Mouse (Mus musculus): ENCODE measurements around the gene Smtn. TPM values are rescaled to one million over a fixed set of nuclear protein-coding genes. Genes with fewer than 3 reads are reported as not detected.

Smtn gene
- total RNA-seq, 1 experiment: 17.3 TPM

DNA sequence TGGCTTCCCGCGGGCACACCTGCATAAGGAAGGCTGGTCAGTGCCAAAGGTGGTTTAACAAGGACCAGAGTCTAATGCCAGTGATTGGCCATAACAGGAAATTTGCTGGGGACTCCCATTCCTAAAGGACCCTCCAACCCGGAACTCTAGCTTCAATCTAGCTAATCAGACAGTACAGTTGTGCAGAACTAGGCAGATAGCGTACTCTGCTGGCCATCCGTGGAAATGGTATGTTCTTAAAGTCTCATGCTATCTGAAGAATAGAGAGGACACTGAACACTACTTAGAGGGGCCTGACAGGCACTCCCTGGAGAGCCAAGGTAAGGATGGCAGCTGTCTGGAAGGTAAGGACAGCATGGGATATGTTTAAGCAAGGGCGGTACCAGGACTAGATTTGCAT is 8.8 kb downstream of the Smtn start:
- Histone ChIP-seq H3K27ac (ENCODE audit: insufficient read depth, low read depth, low read length, poor library complexity, severe bottlenecking) (no peak overlapping the region), H3K9ac (ENCODE audit: insufficient read depth, low read depth, low read length, poor library complexity, severe bottlenecking) (no peak overlapping the region), H3K36me3 (ENCODE audit: control insufficient read depth, insufficient read depth, low read length, poor library complexity, severe bottlenecking) (peaks cover 42% of the 10 kb centered on the region), H3K9me3 (ENCODE audit: control insufficient read depth, insufficient read depth, low read depth, low read length) (no peaks in the 10 kb centered on the region), H3K4me3 (ENCODE audit: insufficient read depth in 1 of 2, low read depth in 1 of 2, low read length in 2 of 2, poor library complexity in 1 of 2, severe bottlenecking in 1 of 2) (no peak overlapping the region), H3K4me1 (ENCODE audit: control insufficient read depth in 2 of 2, insufficient read depth in 2 of 2, low read length in 2 of 2, poor library complexity in 1 of 2) (peaks cover 2 to 7% of the 10 kb centered on the region in 2 experiments; a peak in 1 of 4 replicates)
- no peak for TF ChIP-seq MAFK (IDR thresholded peaks at IDR 0.05; ENCODE audit: insufficient read depth, low read depth, low read length)
- no peak for TF ChIP-seq ZNF384 (IDR thresholded peaks at IDR 0.05; ENCODE audit: low read depth, low read length)
- TF ChIP-seq ZC3H11A (IDR thresholded peaks at IDR 0.05; ENCODE audit: borderline replicate concordance, low read depth, low read length): no peak
- no peak for TF ChIP-seq CHD2 (IDR thresholded peaks at IDR 0.05; ENCODE audit: low read depth, low read length)
- TF ChIP-seq HCFC1 (IDR thresholded peaks at IDR 0.05; ENCODE audit: borderline replicate concordance, insufficient read depth, low read length): no peak
- in situ Hi-C loops (cut with MboI; ENCODE audit: low sequenced_read_pairs in 2 of 2, unreplicated experiment in 2 of 2): no loop called here
- no peak for DNase-seq (ENCODE audit: low read depth, low spot score)

DNA sequence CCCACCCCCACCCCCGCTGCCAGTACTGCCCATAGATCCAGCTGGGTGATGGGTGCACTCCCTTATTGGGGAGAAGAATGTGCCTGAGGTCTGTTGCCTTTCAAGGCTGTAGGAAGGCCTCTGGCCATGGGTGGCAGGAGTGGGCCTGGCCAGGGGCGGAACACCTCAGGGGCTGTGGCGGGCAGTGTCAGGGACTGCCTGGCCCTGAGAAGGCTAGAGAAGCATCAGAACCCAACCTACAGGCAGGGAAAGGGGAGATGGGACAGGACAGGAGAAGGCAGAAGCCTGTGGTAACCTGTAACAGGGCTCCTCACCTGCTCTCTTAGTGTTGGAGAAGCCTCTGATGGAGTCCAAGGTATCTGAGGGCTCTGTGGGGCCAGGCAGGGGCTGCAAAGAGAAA is 9.7 kb downstream of the Smtn start:
- TF ChIP-seq CHD2 (IDR thresholded peaks at IDR 0.05; ENCODE audit: low read depth, low read length): no peak
- no peak for TF ChIP-seq ZNF384 (IDR thresholded peaks at IDR 0.05; ENCODE audit: low read depth, low read length)
- TF ChIP-seq MAFK (IDR thresholded peaks at IDR 0.05; ENCODE audit: insufficient read depth, low read depth, low read length): no peak
- no peak for TF ChIP-seq ZC3H11A (IDR thresholded peaks at IDR 0.05; ENCODE audit: borderline replicate concordance, low read depth, low read length)
- 0 out of 4 replicates have a peak, but pooled peaks cover 2 to 3% of the 10 kb centered on the region in 2 experiments for H3K4me1 ChIP-seq (ENCODE audit: control insufficient read depth in 2 of 2, insufficient read depth in 2 of 2, low read length in 2 of 2, poor library complexity in 1 of 2)
- peaks cover 47% of the 10 kb centered on the region for H3K36me3 ChIP-seq (ENCODE audit: control insufficient read depth, insufficient read depth, low read length, poor library complexity, severe bottlenecking)
- no peaks in the 10 kb centered on the region for H3K9me3 ChIP-seq (ENCODE audit: control insufficient read depth, insufficient read depth, low read depth, low read length)
- no peak for DNase-seq (ENCODE audit: low read depth, low spot score)
- H3K9ac ChIP-seq (ENCODE audit: insufficient read depth, low read depth, low read length, poor library complexity, severe bottlenecking): no peak overlapping the region
- in situ Hi-C loops (cut with MboI; ENCODE audit: low sequenced_read_pairs in 2 of 2, unreplicated experiment in 2 of 2): no loop called here
- no peak overlapping the region for H3K27ac ChIP-seq (ENCODE audit: insufficient read depth, low read depth, low read length, poor library complexity, severe bottlenecking)
- no peak overlapping the region for H3K4me3 ChIP-seq (ENCODE audit: insufficient read depth in 1 of 2, low read depth in 1 of 2, low read length in 2 of 2, poor library complexity in 1 of 2, severe bottlenecking in 1 of 2)

DNA sequence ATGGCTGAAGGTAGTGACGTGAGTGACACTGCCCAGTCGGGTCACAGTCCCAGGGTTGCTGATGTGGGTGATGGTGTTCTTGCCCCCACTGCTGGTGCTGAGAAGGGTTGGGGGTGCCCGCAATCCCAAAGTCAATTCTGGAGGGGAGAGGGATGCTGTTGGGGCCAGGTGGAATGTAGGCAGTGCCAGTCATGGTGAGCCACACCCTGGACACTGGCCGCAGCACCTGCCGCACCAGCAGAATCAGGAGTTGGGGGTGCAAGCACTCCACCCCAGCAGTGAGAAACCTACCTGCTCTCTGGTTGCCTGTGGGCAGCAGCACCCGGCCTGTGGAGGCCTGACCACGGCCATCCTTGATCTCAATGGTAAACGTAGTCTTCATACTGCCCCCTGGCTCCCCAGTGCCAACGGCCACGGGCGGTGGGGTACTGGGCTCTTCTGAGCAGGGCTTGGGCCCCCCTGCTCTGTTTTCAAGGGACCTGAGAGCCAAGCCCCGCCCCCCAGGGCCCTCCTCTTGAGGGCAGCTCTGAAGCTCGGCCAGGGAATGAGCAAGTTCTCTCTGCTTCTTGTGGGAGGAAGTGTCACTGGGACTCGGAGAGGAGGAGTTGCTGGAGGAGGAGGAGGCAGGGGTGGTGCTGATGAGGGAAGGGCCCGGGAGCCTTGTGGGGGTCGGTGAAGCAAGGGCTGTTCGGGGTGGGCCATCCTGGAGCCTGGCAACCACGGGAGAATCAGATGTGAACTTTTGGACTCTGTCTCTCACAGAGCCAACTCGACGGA is 10.7 kb downstream of the Smtn start:
- no peak for TF ChIP-seq HCFC1 (IDR thresholded peaks at IDR 0.05; ENCODE audit: borderline replicate concordance, insufficient read depth, low read length)
- TF ChIP-seq MAFK (IDR thresholded peaks at IDR 0.05; ENCODE audit: insufficient read depth, low read depth, low read length): no peak
- TF ChIP-seq ZC3H11A (IDR thresholded peaks at IDR 0.05; ENCODE audit: borderline replicate concordance, low read depth, low read length): no peak
- no peak for TF ChIP-seq CHD2 (IDR thresholded peaks at IDR 0.05; ENCODE audit: low read depth, low read length)
- no peak for TF ChIP-seq ZNF384 (IDR thresholded peaks at IDR 0.05; ENCODE audit: low read depth, low read length)
- H3K36me3 ChIP-seq (ENCODE audit: control insufficient read depth, insufficient read depth, low read length, poor library complexity, severe bottlenecking): peaks cover 56% of the 10 kb centered on the region
- H3K4me3 ChIP-seq (ENCODE audit: insufficient read depth in 1 of 2, low read depth in 1 of 2, low read length in 2 of 2, poor library complexity in 1 of 2, severe bottlenecking in 1 of 2): no peak overlapping the region
- in situ Hi-C loops (cut with MboI; ENCODE audit: low sequenced_read_pairs in 2 of 2, unreplicated experiment in 2 of 2): no loop called here
- DNase-seq (ENCODE audit: low read depth, low spot score): no peak
- no peak overlapping the region for H3K9ac ChIP-seq (ENCODE audit: insufficient read depth, low read depth, low read length, poor library complexity, severe bottlenecking)
- no peaks in the 10 kb centered on the region for H3K9me3 ChIP-seq (ENCODE audit: control insufficient read depth, insufficient read depth, low read depth, low read length)
- H3K4me1 ChIP-seq (ENCODE audit: control insufficient read depth in 2 of 2, insufficient read depth in 2 of 2, low read length in 2 of 2, poor library complexity in 1 of 2): no peaks in the 10 kb centered on the region
- H3K27ac ChIP-seq (ENCODE audit: insufficient read depth, low read depth, low read length, poor library complexity, severe bottlenecking): no peak overlapping the region

DNA sequence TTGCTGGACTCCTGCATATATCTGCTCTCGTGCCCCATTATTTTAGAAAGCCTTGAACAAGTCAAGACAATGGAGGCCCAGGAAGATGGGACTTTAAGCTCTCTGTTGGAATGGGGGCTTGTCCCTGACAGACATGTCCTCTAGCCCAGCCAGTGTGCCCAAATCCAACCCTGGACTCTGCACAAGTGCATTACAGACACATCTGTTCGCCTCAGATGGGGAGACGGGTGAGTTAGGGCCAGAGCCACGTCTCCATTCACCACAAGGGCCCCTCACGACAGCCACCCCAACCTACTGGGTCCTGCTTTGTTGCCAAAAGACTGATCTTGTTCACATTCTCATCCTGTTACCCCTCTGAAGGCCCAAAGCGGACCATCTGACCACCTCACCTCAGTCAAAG is 12.2 kb downstream of the Smtn start:
- in situ Hi-C loops (cut with MboI; ENCODE audit: low sequenced_read_pairs in 2 of 2, unreplicated experiment in 2 of 2): no loop called here
- no peaks in the 10 kb centered on the region for H3K4me1 ChIP-seq (ENCODE audit: control insufficient read depth in 2 of 2, insufficient read depth in 2 of 2, low read length in 2 of 2, poor library complexity in 1 of 2)
- TF ChIP-seq CHD2 (IDR thresholded peaks at IDR 0.05; ENCODE audit: low read depth, low read length) (no peak), HCFC1 (IDR thresholded peaks at IDR 0.05; ENCODE audit: borderline replicate concordance, insufficient read depth, low read length) (no peak)
- H3K9me3 ChIP-seq (ENCODE audit: control insufficient read depth, insufficient read depth, low read depth, low read length): no peaks in the 10 kb centered on the region
- H3K27ac ChIP-seq (ENCODE audit: insufficient read depth, low read depth, low read length, poor library complexity, severe bottlenecking): no peak overlapping the region
- no peak for DNase-seq (ENCODE audit: low read depth, low spot score)
- no peak overlapping the region for H3K9ac ChIP-seq (ENCODE audit: insufficient read depth, low read depth, low read length, poor library complexity, severe bottlenecking)
- H3K4me3 ChIP-seq (ENCODE audit: insufficient read depth in 1 of 2, low read depth in 1 of 2, low read length in 2 of 2, poor library complexity in 1 of 2, severe bottlenecking in 1 of 2): no peak overlapping the region
- peaks cover 61% of the 10 kb centered on the region for H3K36me3 ChIP-seq (ENCODE audit: control insufficient read depth, insufficient read depth, low read length, poor library complexity, severe bottlenecking)
